Mouse (Mus musculus): Measurements from ENCODE around the gene Ssr1.
A peak's percentile ranks its signal among the peaks of the same experiment; 100 is the strongest.

The Ssr1 gene

GRCm38 (mm10) chr13:37943466-37943865 is 50.6 kb downstream of the Ssr1 start:
- no peak for DNase-seq

- DNase-seq: no peak
These were observed 51.1 kb downstream of the Ssr1 start for GRCm38 (mm10) chr13:37942887-37943331.

- no peak for DNase-seq
These were observed 51.8 kb downstream of the Ssr1 start for GRCm38 (mm10) chr13:37941950-37942886.

- DNase-seq: no peak
These were observed 52.8 kb downstream of the Ssr1 start for GRCm38 (mm10) chr13:37941138-37941645.

GRCm38 (mm10) chr13:37940649-37941048 is 53.4 kb downstream of the Ssr1 start:
- no peak for DNase-seq

GRCm38 (mm10) chr13:37940167-37940566 is 53.9 kb downstream of the Ssr1 start:
- no peak for DNase-seq

- DNase-seq: no peak
These were observed 57.7 kb downstream of the Ssr1 start for GRCm38 (mm10) chr13:37936351-37936750.

- no peak for DNase-seq
These were observed 59.1 kb downstream of the Ssr1 start for GRCm38 (mm10) chr13:37934920-37935319.

- no peak for DNase-seq
These were observed 59.9 kb downstream of the Ssr1 start for GRCm38 (mm10) chr13:37934075-37934474.

- DNase-seq: no peak
These were observed 62.7 kb downstream of the Ssr1 start for GRCm38 (mm10) chr13:37931210-37931922.

GRCm38 (mm10) chr13:37930621-37931020 is 63.4 kb downstream of the Ssr1 start:
- no peak for DNase-seq

GRCm38 (mm10) chr13:37930091-37930490 is 63.9 kb downstream of the Ssr1 start:
- no peak for DNase-seq

GRCm38 (mm10) chr13:37929532-37929931 is 64.5 kb downstream of the Ssr1 start:
- DNase-seq: no peak

- DNase-seq: no peak
These were observed 67.6 kb downstream of the Ssr1 start for GRCm38 (mm10) chr13:37926394-37926793.

GRCm38 (mm10) chr13:37924461-37924948 is 69.5 kb downstream of the Ssr1 start:
- DNase-seq: no peak

GRCm38 (mm10) chr13:37923643-37924460 is 70.2 kb downstream of the Ssr1 start:
- peak; percentile 27 to 45 for DNase-seq

GRCm38 (mm10) chr13:37923091-37923490 is 70.9 kb downstream of the Ssr1 start:
- DNase-seq: peak; percentile 53 to 76

GRCm38 (mm10) chr13:37920727-37921126 is 73.3 kb downstream of the Ssr1 start:
- no peak for DNase-seq

GRCm38 (mm10) chr13:37919711-37920277 is 74.2 kb downstream of the Ssr1 start:
- DNase-seq: no peak

- DNase-seq: no peak
These were observed 75.4 kb downstream of the Ssr1 start for GRCm38 (mm10) chr13:37918336-37919261.

All from thymus, postnatal 36 days (tissue).